Mouse (Mus musculus) forebrain, embryonic 16.5 days (tissue): ENCODE measurements at regions not wholly inside any gene's neighbourhood (a gene's known extent, or its start where the extent isn't known, plus 50 kb on each side); places are given as distances from the start of the nearest gene placed in this dataset.

Experiments
- ATAC-seq: fragments of 200-750 bp; cut with Nextera tagmentation; 2 replicates; pipeline ENCODE4 v1.8.0; 2017; ENCODE audit warnings: mild to moderate bottlenecking, moderate library complexity
- H3K27ac ChIP-seq: fragments of 300-500 bp; sonication (generic); 2 replicates; pipeline ENCODE4 v1.5.1; 2014; ENCODE audit warnings: low read length, control low read depth
- H3K27me3 ChIP-seq: fragments of 300-500 bp; sonication (generic); replicated peaks from 2 replicates; pipeline ENCODE4 v1.6.1; 2014; ENCODE audit warnings: low read length; ENCODE audit not compliant: control insufficient read depth, insufficient read depth
- H3K36me3 ChIP-seq: fragments of 300-500 bp; sonication (generic); 2 replicates; pipeline ENCODE4 v1.6.1; 2014; ENCODE audit not compliant: control insufficient read depth, insufficient read depth
- H3K4me1 ChIP-seq: fragments of 300-500 bp; sonication (generic); replicated peaks from 2 replicates; pipeline ENCODE4 v1.6.1; 2014; ENCODE audit warnings: low read length; ENCODE audit not compliant: control insufficient read depth, insufficient read depth
- H3K4me2 ChIP-seq: fragments of 300-500 bp; sonication (generic); 2 replicates; pipeline ENCODE4 v1.6.1; 2014; ENCODE audit warnings: mild to moderate bottlenecking, low read length, control low read depth
- H3K4me3 ChIP-seq: fragments of 300-500 bp; sonication (generic); replicated peaks from 2 replicates; pipeline ENCODE4 v1.5.1; 2014; ENCODE audit warnings: mild to moderate bottlenecking, low read length, control low read depth
- H3K9ac ChIP-seq: fragments of 300-500 bp; sonication (generic); replicated peaks from 2 replicates; pipeline ENCODE4 v1.6.1; 2014; ENCODE audit warnings: low read depth, low read length, control low read depth
- H3K9me3 ChIP-seq: fragments of 300-500 bp; sonication (generic); 2 replicates; pipeline ENCODE4 v1.6.1; 2016; ENCODE audit warnings: low read length; ENCODE audit not compliant: control insufficient read depth
- WGBS: fragments of 180-500 bp; shearing (Covaris S2); extraction: QIAGEN DNeasy Blood & Tissue Kit; methylation state at CpG from one replicate; pipeline ENCODE4 v1.1.7; 2014; 5-methylcytosine and 5-hydroxymethylcytosine counted together

DNA sequence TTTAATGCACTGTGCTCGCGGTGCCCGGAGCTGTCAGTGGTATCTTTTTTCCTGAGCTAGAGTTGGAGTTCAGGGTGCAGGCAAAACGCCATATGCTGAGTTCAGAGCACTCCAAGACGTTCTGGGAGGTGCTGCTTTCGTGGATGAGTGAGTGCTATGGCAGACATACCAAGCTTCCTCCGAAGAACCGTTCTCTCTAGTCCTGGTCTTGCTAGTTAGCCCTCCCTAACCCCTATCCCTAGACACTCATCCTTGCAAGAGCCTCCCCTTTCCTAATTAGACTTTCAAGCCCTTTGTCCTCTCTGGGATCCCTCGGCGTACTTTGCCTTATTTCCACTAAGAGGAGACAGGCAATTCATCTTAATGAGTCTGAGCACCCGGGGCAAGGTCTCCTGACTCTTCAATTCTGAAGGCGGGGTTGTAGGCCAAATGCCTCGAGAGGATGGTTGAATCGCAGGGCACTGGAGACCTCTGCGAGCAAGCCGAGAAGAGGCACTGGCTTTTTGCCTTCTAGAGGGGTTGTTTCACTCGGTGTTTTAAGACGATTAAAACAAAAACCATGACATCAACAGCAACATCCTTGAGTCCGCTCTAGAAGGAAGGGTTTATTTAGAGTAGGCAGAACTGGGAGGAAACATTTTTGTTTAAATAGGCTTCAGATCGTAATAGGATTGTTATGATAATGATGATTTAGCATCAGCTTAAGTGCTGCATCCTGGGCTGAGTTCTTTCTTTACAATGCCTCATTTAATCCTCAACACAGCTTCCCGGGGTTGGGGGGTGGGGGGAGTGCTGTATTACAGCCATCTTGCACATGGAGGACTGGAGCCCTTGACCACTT lies 243.6 kb downstream of the Ndfip2 start:
- WGBS: 6% methylated on average over 21 of the region's 21 CpGs
- Histone ChIP-seq H3K9me3 (no peaks in the 10 kb centered on the region), H3K9ac (0 out of 2 replicates have a peak overlapping the region, but pooled peaks have one; percentile 22), H3K4me1 (peaks cover 27% of the 10 kb centered on the region), H3K4me2 (peak overlapping the region; percentile 18), H3K4me3 (peak overlapping the region; percentile 14; the same call in 1 of the 2 replicates), H3K36me3 (no peaks in the 10 kb centered on the region), H3K27me3 (no peaks in the 10 kb centered on the region), H3K27ac (no peak overlapping the region)
- ATAC-seq: peak; percentile 34; the same call in 1 of the 2 replicates

DNA sequence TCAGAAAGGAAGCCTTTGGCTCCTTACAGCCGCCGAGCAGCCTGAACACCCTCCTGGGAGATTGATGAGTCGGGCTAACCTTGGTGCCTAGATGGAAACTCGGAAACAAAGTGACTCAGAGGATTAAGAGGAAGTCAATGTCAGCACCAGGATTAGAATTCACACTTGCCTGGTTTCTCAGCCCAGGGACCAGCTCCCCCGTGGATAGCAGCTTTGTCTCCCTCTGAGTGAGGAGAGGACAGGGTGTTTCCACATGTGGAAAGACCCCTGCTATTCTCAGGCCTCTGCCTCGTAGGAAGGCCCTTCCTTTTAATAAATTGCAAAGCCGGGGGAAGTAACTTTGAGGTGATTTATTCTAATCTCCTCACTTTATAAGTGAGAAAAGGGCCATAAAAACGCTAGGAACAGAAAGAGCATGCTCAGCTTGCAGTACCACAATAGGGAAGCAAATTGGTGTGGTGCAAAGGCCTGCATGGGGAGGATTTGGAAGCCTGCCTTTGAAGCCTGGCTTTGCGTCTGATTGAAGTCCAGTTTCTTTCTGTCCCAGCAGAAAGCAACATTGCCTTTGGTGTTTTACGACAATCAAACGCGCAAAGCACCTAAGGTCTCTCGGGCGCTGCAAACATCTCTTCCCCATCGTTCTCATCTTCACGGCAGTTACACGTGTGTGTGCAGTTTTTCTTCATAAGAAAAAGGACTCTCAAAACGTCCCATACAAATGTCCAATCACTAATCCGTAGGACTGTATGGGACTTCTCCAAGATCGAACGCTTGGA lies 242.8 kb downstream of the Ndfip2 start:
- Histone ChIP-seq H3K9ac (no peak overlapping the region), H3K27ac (no peak overlapping the region), H3K4me3 (no peak overlapping the region; the same call in 1 of the 2 replicates), H3K36me3 (no peaks in the 10 kb centered on the region), H3K27me3 (no peaks in the 10 kb centered on the region), H3K4me1 (peaks cover 27% of the 10 kb centered on the region), H3K4me2 (peak overlapping the region; percentile 18), H3K9me3 (no peaks in the 10 kb centered on the region)
- no peak for ATAC-seq
- 11% methylated on average over 21 of the region's 21 CpGs for WGBS

DNA sequence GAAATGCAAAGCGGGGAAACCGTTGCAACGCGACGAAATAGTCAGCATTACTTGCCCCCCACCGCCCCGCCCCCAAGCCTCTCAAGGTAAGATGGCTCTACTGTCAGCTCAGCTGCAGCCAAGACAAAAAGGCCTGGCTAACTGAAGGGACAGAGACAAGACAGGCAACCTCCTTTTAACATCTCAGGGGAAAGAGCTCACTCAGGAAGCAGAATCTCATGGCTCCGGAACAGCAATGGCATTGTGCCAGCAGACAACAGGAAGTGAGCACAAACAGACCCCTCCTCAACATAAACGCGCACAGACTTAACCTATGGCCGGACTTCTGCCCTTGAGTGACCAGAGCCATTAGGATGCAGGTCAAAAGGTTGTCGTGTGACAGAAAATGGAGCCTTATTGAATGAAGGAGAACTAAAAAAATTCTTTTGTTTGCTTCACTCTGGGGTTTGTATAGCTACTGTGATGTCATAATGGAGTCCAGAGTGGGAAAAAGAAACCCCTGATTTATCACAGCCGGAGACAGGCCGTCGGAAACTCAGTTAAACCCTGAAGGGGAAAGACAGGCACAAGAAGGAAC lies 241.0 kb downstream of the Ndfip2 start:
- no peak for ATAC-seq

DNA sequence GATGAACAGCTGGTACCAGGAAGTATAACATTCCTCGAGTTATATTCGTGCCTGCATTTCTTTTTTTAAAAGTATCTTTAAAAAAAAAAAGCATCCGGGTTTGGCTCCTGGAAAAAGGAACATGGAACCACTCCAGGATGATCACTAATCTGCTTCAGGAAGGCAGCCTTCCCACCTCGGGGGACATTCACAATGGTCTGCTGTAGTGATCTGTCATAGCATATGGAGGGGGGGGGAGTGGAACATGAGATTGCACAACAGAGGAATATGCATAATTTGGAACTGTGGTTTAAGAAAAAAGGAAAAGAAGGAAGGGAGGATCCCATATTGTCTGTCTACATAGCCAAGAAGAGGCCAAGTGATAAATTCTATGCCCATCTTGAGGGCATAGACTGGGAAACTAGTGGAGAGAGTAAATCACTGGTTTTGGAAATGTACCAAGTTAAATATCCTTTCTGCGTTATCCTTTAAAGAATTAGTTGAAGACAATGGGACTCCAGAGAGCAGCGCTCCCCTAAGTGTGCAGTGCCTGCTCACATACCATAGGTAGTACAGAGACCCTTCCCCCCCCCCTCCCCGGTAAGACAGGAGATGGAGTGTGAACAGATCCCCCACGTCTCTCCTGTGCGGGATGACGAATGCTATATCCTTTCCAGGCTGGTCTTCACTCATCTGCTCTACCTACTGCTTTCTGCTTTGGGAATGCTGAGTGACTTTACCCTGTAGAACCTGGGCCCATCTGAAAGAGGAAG lies 240.0 kb downstream of the Ndfip2 start:
- Histone ChIP-seq H3K36me3 (no peaks in the 10 kb centered on the region), H3K27me3 (no peaks in the 10 kb centered on the region), H3K4me3 (no peak overlapping the region), H3K27ac (peak overlapping the region; percentile 44), H3K4me1 (peaks cover 27% of the 10 kb centered on the region), H3K4me2 (no peak overlapping the region), H3K9ac (no peak overlapping the region), H3K9me3 (no peaks in the 10 kb centered on the region)
- WGBS: 52% methylated on average over 10 of the region's 10 CpGs
- peak; percentile 27; the same call in 1 of the 2 replicates for ATAC-seq

More for the DNA sequence above, 241.0 kb downstream of the Ndfip2 start:
- Histone ChIP-seq H3K27ac (no peak overlapping the region), H3K9ac (peak overlapping the region; percentile 7; the same call in 1 of the 2 replicates), H3K36me3 (no peaks in the 10 kb centered on the region), H3K9me3 (no peaks in the 10 kb centered on the region), H3K4me1 (peaks cover 27% of the 10 kb centered on the region), H3K4me3 (peak overlapping the region; percentile 26), H3K4me2 (peak overlapping the region; percentile 50), H3K27me3 (no peaks in the 10 kb centered on the region)
- WGBS: 10% methylated on average over 15 of the region's 15 CpGs

- Histone ChIP-seq H3K9ac (no peak overlapping the region), H3K36me3 (no peaks in the 10 kb centered on the region), H3K27ac (no peak overlapping the region), H3K27me3 (no peaks in the 10 kb centered on the region), H3K4me2 (no peak overlapping the region), H3K9me3 (no peaks in the 10 kb centered on the region), H3K4me3 (no peak overlapping the region), H3K4me1 (peaks cover 14% of the 10 kb centered on the region)
- peak; percentile 60 for ATAC-seq
- 44% methylated on average over 2 of the region's 2 CpGs for WGBS
These were observed 236.8 kb downstream of the Ndfip2 start for GRCm38 (mm10) chr14:105495161-105495560.

DNA sequence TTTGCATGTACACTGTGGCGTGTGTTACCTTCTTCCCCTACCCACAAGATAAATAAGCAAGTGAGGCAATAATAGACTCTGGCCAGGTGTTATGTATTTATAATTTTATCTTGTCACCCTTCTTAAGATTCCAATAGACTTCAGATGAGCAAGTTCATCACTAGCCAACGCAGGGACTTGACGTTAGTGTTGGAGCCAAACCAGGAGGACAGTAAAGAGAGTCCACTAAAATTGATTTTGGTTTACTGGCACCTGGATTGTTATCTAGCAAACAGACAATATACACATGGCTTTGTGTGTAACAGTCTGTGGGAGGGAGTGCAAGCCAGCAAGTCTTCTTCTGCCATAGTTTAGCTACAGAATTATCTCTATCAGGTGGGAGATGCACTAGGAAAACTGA lies 236.0 kb downstream of the Ndfip2 start:
- ATAC-seq: no peak
- no peak overlapping the region for H3K9ac ChIP-seq
- no peaks in the 10 kb centered on the region for H3K9me3 ChIP-seq
- H3K4me3 ChIP-seq: no peak overlapping the region
- no peaks in the 10 kb centered on the region for H3K27me3 ChIP-seq
- no peak overlapping the region for H3K4me2 ChIP-seq
- no peaks in the 10 kb centered on the region for H3K36me3 ChIP-seq
- 93% methylated on average over 3 of the region's 3 CpGs for WGBS
- H3K4me1 ChIP-seq: peaks cover 10% of the 10 kb centered on the region
- H3K27ac ChIP-seq: no peak overlapping the region

DNA sequence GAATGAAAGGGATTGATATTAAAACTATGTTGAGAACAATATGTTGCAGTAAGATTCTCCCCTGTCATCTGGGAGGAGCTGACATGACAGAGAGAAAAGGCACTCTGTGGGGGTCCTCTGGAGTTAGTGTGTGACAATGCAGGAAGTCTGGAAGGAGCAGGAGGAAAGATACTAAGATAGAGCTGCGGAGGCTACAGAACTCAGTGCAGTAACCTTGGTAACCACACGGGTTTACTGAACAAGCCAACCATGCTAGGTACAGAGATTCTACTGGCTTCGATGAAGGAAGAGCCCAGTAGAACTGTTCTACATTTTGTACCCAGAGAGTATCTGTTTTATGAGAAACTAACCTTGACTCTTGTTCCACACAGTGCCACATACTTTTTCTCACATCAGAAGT lies 231.8 kb downstream of the Ndfip2 start:
- ATAC-seq: no peak
- H3K4me2 ChIP-seq: no peak overlapping the region
- H3K4me3 ChIP-seq: no peak overlapping the region
- no peaks in the 10 kb centered on the region for H3K36me3 ChIP-seq
- WGBS: 58% methylated on average over 3 of the region's 3 CpGs
- H3K9ac ChIP-seq: no peak overlapping the region
- H3K4me1 ChIP-seq: no peaks in the 10 kb centered on the region
- no peak overlapping the region for H3K27ac ChIP-seq
- no peaks in the 10 kb centered on the region for H3K9me3 ChIP-seq
- H3K27me3 ChIP-seq: no peaks in the 10 kb centered on the region

- H3K27me3 ChIP-seq: no peaks in the 10 kb centered on the region; the same call in 1 of the 2 replicates
- no peaks in the 10 kb centered on the region for H3K36me3 ChIP-seq
- peak overlapping the region; percentile 58 for H3K9ac ChIP-seq
- peak; percentile 87 for ATAC-seq
- peak overlapping the region; percentile 36 for H3K4me3 ChIP-seq
- peak overlapping the region; percentile 66 for H3K4me2 ChIP-seq
- H3K27ac ChIP-seq: peak overlapping the region; percentile 55
- 6% methylated on average over 21 of the region's 21 CpGs for WGBS
- H3K4me1 ChIP-seq: peaks cover 12% of the 10 kb centered on the region
- H3K9me3 ChIP-seq: no peaks in the 10 kb centered on the region
These were observed 225.1 kb downstream of the Ndfip2 start for GRCm38 (mm10) chr14:105483352-105484083.
